Mouse (Mus musculus): ENCODE data around the gene Cpne4.

DNA sequence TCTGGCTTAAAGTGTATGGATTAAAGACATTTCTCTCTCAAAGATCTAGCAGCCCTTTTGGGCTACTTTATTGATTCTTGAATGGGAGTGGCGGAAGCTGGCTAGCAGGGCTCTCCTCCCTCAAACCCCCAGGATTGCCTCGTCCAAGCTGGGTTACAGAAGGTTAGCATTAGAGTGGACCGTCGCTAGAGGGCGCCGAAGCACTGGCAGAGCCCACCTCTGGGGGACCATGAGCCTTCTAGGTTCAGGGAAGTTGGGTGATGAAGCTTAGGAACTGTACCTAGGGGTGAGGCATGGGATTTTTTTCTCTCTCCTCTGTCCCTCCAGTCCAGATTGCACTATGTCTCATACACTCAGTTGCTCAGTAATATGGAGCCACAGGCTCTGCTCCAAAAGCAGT lies 27.4 kb downstream of the Cpne4 start:
- TF ChIP-seq POLR2A (IDR thresholded peaks at IDR 0.05; ENCODE audit: low read depth, low read length) (no peak), CTCF (IDR thresholded peaks at IDR 0.05; ENCODE audit: borderline replicate concordance, insufficient read depth, low read length) (peak; percentile 86)
